Mouse (Mus musculus) liver, adult 2 months (tissue): ENCODE data around the gene Suclg1.

Experiments
- CTCF ChIP-seq: fragments of 200-500 bp; IDR thresholded peaks from 2 replicates; pipeline ENCODE4 v1.5.1; 2011; ENCODE audit warnings: low read depth, low read length, control low read depth
- POLR2A ChIP-seq: fragments of 200-500 bp; IDR thresholded peaks from 2 replicates; pipeline ENCODE4 v1.6.1; 2011; ENCODE audit warnings: low read length, control low read depth; ENCODE audit not compliant: insufficient read depth; ENCODE audit errors: extremely low read depth

DNA sequence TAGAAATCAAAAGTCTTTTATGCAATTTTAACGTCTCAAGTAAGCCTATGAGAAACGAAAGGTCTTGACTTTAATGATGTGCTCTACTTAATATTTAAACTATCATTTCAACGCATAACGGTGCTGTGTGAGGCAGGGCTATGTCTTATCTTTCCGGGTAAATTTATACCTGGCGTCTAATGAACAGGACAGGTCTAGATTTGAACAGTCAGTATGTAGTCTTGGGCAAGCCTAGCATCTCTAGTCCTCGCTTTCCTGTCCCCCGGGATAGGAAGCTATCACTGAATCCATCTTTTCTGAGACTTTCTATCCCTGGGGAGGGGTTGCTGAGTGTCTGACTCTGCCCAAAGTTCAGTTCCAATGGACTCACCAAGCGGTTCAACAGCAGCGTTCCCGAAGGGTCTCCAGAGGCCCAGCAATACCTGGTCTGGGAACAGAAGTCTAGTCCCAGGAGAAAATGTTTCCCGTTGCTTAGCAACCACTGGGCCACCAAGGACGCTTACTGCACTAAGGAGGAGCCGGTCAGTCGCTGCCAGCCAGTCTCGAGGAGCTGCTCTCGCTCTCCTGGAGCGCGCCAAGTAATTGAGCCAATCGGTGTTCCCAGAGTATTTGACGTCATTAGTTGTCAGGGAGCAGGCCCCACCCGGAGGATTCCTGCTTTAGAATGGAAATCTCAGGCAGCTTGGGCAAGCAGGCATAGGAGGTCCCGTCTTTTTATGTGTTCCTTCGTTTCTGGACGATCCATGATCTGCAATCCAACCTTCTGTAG, 26.8 kb upstream of the Suclg1 start, which contains the start of gene Dnah6:
- TF ChIP-seq CTCF: no peak
- TF ChIP-seq POLR2A: no peak
